Mouse (Mus musculus) midbrain, embryonic 14.5 days (tissue): ENCODE results near the gene Cda. TPM values are rescaled to one million over a fixed set of nuclear protein-coding genes. Genes with fewer than 3 reads are reported as not detected.
A peak's percentile ranks its signal among the peaks of the same experiment; 100 is the strongest.

ENCODE experiments used
- ATAC-seq: fragments of 200-750 bp; cut with Nextera tagmentation; 2 replicates; pipeline ENCODE4 v1.8.0; 2017; ENCODE audit warnings: moderate number of reproducible peaks, moderate library complexity; ENCODE audit not compliant: low FRiP score, low TSS enrichment
- DNase-seq: peaks from one replicate; pipeline ENCODE4 v3.0.0-alpha.2; 2015
- H3K27ac ChIP-seq: fragments of 300-500 bp; sonication (generic); replicated peaks from 2 replicates; pipeline ENCODE4 v1.5.1; 2014; ENCODE audit warnings: mild to moderate bottlenecking, low read depth, low read length, moderate library complexity
- H3K27me3 ChIP-seq: fragments of 300-500 bp; sonication (generic); 2 replicates; pipeline ENCODE4 v1.6.1; 2014; ENCODE audit warnings: low read length, control low read depth, mixed read lengths; ENCODE audit not compliant: control insufficient read depth, insufficient read depth
- H3K36me3 ChIP-seq: fragments of 300-500 bp; sonication (generic); 2 replicates; pipeline ENCODE4 v1.6.1; 2014; ENCODE audit warnings: low read length, control low read depth; ENCODE audit not compliant: control insufficient read depth, insufficient read depth
- H3K4me1 ChIP-seq: fragments of 300-500 bp; sonication (generic); 2 replicates; pipeline ENCODE4 v1.6.1; 2014; ENCODE audit warnings: mild to moderate bottlenecking, antibody characterized with exemption, low read length, control low read depth; ENCODE audit not compliant: control insufficient read depth, insufficient read depth
- H3K4me2 ChIP-seq: fragments of 300-500 bp; sonication (generic); 2 replicates; pipeline ENCODE4 v1.6.1; 2014; ENCODE audit warnings: mild to moderate bottlenecking, low read length, moderate library complexity
- H3K4me3 ChIP-seq: fragments of 300-500 bp; sonication (generic); replicated peaks from 2 replicates; pipeline ENCODE4 v1.5.1; 2014; ENCODE audit warnings: low read depth, low read length
- H3K9ac ChIP-seq: fragments of 300-500 bp; sonication (generic); replicated peaks from 2 replicates; pipeline ENCODE4 v1.6.1; 2014; ENCODE audit warnings: mild to moderate bottlenecking, low read length, moderate library complexity
- H3K9me3 ChIP-seq: fragments of 300-500 bp; sonication (generic); 2 replicates; pipeline ENCODE4 v1.6.1; 2016; ENCODE audit warnings: low read length, control low read depth, mixed read lengths; ENCODE audit not compliant: control insufficient read depth
- WGBS: fragments of 180-500 bp; shearing (Covaris S2); extraction: QIAGEN DNeasy Blood & Tissue Kit; methylation state at CpG from one replicate; pipeline ENCODE4 v1.1.7; 2014; 5-methylcytosine and 5-hydroxymethylcytosine counted together
- polyA plus RNA-seq: library from polyadenylated mRNA; unstranded; fragments of >200 nt; fragmentation: Nextera tagmentation; extraction: Ambion mirVana; gene quantifications from 2 replicates; pipeline ENCODE4 v1.2.1, GENCODE M21; 2014

Cda gene
- polyA plus RNA-seq, 1 experiment from 2014 or later, result 2.4 TPM

DNA sequence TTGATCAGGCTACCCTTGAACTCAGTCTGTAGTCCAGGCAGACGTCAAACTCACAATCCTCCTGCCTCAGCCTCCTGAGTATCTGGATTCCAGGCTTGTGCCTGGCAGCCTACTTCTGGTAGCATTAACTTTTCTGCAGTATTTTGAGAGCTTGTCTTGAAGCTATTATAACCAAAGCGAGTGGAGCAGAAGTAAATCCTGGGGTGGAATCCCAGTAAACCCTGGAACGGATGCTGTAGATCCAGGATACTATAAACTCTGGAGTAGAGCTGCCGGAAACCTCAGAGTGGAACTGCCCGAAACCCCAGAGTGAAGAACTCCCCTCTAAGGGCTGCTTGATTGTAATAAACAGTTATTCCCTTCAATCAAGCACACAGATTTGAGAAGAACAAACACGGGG lies 9.7 kb upstream of the Cda start:
- ATAC-seq (no peak), DNase-seq (peak; percentile 74)
- Histone ChIP-seq H3K27ac (no peak overlapping the region), H3K27me3 (no peaks in the 10 kb centered on the region), H3K4me1 (peaks cover 13% of the 10 kb centered on the region), H3K4me3 (no peak overlapping the region), H3K36me3 (no peaks in the 10 kb centered on the region), H3K9me3 (no peaks in the 10 kb centered on the region), H3K4me2 (no peak overlapping the region), H3K9ac (no peak overlapping the region)
- WGBS, result 48% methylated on average over 6 of the region's 6 CpGs

DNA sequence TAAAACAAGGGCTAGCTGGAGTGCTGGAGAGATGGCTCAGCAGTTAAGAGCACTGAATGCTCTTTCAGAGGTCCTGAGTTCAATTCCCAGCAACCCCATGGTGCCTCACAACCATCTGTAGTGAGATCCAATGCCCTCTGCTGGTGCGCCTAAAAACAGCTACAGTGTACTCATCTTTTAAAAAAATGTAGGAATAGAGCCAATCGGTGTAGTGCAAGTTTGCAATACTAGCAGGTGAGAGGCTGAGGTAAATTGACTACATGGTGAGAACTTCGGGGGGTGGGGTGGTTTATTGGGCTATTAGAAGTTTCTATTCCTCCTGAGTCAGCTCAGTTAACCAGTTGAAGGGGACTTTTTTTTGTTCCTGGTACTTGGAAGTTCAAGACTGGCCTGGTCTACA lies 7.3 kb upstream of the Cda start:
- peaks cover 10% of the 10 kb centered on the region for H3K4me1 ChIP-seq
- H3K36me3 ChIP-seq, result no peaks in the 10 kb centered on the region
- no peak overlapping the region for H3K27ac ChIP-seq
- H3K4me3 ChIP-seq, result no peak overlapping the region
- DNase-seq (no peak), ATAC-seq (no peak)
- no peaks in the 10 kb centered on the region for H3K9me3 ChIP-seq
- H3K27me3 ChIP-seq, result no peaks in the 10 kb centered on the region
- no peak overlapping the region for H3K4me2 ChIP-seq
- WGBS, result 84% methylated on average over 3 of the region's 3 CpGs
- H3K9ac ChIP-seq, result no peak overlapping the region

DNA sequence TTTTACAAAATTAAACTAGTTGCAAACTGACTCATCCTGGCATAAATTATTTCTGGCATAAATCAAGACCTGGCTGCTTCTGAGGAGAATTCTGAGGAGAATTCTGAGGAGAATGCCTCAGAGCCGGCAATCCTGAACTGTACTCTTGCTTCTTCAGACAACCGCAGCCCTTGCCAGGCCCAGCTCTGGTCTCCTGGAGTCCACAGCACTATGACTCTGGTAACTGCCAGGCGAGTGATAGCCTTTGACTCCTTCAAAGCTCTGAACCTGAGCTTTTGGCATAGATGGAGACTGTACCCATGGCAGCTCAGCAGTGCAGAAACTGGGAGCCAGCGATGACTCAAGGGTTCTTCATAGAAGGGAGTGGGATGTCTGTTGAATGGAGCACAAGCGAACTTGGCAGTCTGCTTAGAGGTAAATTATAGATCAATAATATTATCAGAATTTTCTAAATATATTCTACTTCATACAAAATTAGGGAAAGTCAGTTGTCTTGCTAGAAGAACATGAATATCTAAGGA lies 3.3 kb upstream of the Cda start:
- no peak overlapping the region for H3K4me2 ChIP-seq
- H3K9me3 ChIP-seq, result no peaks in the 10 kb centered on the region
- H3K4me1 ChIP-seq, result peaks cover 7% of the 10 kb centered on the region; the same call in 1 of the 2 replicates
- peaks cover 13% of the 10 kb centered on the region; the same call in 1 of the 2 replicates for H3K27me3 ChIP-seq
- no peaks in the 10 kb centered on the region for H3K36me3 ChIP-seq
- no peak for DNase-seq
- 82% methylated on average over 5 of the region's 5 CpGs for WGBS
- ATAC-seq, result no peak
- no peak overlapping the region for H3K27ac ChIP-seq
- H3K4me3 ChIP-seq, result no peak overlapping the region
- H3K9ac ChIP-seq, result no peak overlapping the region

DNA sequence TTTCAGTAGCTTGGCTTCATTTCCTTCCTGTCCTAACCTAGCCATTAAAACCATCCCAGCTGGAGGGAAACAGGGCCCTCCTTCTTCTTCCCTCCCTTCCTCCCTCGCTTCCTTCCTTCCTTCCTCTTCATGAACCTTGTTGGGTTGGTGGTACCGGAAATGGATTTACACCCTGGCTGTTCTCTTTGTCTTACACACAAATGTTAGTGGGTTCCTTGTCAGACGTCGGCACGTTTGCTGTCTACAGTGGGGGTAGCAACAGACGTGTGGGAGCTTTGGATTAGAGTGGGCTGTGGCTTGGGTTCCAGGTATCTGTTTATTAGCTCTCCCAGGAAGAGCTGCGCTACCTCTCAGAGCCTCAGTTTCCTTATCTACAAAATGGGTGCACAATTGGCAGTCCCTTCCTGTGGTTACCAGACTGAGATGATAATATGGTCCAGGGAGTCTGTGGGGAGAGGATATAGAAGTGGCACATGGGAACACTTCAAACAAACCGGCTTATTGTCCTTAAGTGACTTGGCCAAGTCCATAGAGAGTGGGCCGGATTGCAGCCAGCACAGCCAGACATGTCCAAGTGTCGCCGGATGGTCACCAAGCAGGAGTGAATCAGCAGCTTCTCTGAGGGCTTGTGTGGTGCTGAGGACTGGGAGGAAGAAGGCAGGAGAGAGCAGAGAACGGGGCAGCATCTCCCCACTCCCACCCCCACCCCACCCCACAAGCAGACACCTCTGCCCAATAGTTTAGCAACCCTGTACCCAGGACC lies 887 bp upstream of the Cda start:
- peaks cover 7% of the 10 kb centered on the region; the same call in 1 of the 2 replicates for H3K4me1 ChIP-seq
- no peaks in the 10 kb centered on the region for H3K9me3 ChIP-seq
- H3K27me3 ChIP-seq, result peaks cover 13% of the 10 kb centered on the region; the same call in 1 of the 2 replicates
- no peak overlapping the region for H3K4me3 ChIP-seq
- H3K9ac ChIP-seq, result no peak overlapping the region
- DNase-seq, result no peak
- no peak overlapping the region for H3K27ac ChIP-seq
- 86% methylated on average over 12 of the region's 12 CpGs for WGBS
- H3K36me3 ChIP-seq, result no peaks in the 10 kb centered on the region
- ATAC-seq, result no peak
- no peak overlapping the region; the same call in 1 of the 2 replicates for H3K4me2 ChIP-seq

DNA sequence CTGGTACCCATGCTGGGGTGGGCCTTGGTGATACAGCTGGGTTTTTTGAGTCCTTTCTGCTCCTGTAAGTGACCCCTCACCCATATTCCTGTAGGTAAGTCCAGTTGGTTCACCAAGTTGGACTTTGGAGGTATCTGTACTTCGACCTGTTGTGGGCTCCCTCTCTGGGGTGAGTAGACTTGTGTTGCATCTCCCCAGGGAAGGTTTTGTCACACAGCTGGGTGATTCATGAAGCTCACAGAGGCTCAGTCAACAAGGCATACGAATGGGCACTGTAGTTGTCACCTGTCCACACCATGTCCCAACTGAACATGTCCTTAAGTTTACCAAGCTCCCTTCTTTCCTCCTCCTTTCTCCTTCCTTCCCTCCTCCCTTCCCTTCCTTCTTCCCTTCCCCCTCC lies 1.2 kb downstream of the Cda start:
- H3K4me3 ChIP-seq, result no peak overlapping the region
- no peak for ATAC-seq
- H3K4me2 ChIP-seq, result no peak overlapping the region
- 76% methylated on average over 2 of the region's 2 CpGs for WGBS
- H3K36me3 ChIP-seq, result no peaks in the 10 kb centered on the region
- H3K27ac ChIP-seq, result no peak overlapping the region
- peaks cover 13% of the 10 kb centered on the region; the same call in 1 of the 2 replicates for H3K27me3 ChIP-seq
- no peaks in the 10 kb centered on the region for H3K9me3 ChIP-seq
- DNase-seq, result no peak
- peaks cover 10% of the 10 kb centered on the region; the same call in 1 of the 2 replicates for H3K4me1 ChIP-seq
- no peak overlapping the region for H3K9ac ChIP-seq

DNA sequence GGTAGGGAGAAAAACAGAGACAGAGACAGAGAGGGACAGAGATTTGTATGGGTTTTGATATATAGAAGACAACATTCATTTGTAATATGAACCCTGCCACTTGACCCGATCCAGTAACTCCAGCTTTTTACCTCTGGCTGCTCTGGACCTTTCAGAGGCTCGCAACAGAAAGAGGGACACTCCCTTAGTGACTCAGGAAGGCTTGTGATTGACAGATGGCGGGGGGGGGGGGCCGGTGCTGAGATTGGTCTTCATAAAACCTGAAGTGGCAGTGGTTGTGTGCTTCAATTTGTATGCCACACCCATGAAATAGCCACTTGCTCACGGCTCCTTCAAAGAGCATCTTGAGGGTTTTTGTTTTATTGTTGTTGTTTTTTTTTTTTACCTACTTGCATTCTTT lies 4.3 kb downstream of the Cda start:
- WGBS, result 64% methylated on average over 5 of the region's 5 CpGs

DNA sequence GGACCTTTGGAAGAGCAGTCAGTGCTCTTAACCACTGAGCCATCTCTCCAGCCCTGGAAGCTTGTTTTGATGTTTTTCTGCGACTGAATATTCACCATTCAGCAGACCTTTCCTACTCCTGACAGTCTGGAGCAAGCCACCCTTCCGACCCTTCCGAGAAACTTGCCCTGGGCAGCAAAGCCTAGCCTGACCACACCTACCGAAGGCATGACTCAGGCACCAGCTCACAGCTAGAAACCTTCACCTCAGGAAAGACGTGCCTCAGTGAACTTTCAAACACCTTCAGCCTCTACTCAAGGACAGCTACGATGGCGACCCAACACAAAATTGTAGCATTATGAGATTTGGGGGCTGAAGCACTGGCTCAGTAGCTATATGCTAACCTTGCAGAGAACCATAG lies 4.9 kb downstream of the Cda start:
- ATAC-seq, result no peak
- 88% methylated on average over 7 of the region's 7 CpGs for WGBS
- no peak overlapping the region for H3K4me2 ChIP-seq

More for the DNA sequence above, 4.3 kb downstream of the Cda start:
- no peak overlapping the region for H3K4me2 ChIP-seq
- H3K36me3 ChIP-seq, result no peaks in the 10 kb centered on the region
- no peak overlapping the region for H3K27ac ChIP-seq
- H3K9me3 ChIP-seq, result no peaks in the 10 kb centered on the region
- H3K9ac ChIP-seq, result no peak overlapping the region
- ATAC-seq (no peak), DNase-seq (no peak)
- H3K27me3 ChIP-seq, result peaks cover 13% of the 10 kb centered on the region; the same call in 1 of the 2 replicates
- peaks cover 15% of the 10 kb centered on the region; the same call in 1 of the 2 replicates for H3K4me1 ChIP-seq
- H3K4me3 ChIP-seq, result no peak overlapping the region

DNA sequence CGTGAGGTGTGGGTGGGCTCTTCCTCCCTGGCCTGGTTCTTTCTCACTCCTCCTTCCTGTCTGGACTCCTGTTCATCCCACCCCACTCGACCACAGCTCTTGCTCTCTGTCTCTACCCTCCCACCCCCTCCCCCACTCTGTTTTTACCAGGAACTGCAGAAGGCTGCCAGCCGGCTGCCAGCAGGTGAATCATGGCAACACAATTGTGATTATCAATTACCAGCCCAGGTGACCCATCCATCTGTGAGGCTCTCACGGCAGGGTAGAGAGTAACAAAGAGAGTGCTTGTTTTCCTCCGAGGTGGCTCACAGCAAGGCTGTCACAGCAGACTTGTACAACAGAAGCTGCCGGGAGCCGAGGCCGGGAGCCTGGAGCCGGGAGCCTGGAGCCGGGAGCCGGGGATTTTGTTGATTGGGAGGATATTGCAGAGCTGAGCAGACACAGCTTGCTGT lies 6.4 kb downstream of the Cda start:
- ATAC-seq, result no peak

More for the DNA sequence above, 4.9 kb downstream of the Cda start:
- peaks cover 11% of the 10 kb centered on the region; the same call in 1 of the 2 replicates for H3K4me1 ChIP-seq
- no peak overlapping the region for H3K27ac ChIP-seq
- H3K27me3 ChIP-seq, result peaks cover 10% of the 10 kb centered on the region; the same call in 1 of the 2 replicates
- H3K36me3 ChIP-seq, result no peaks in the 10 kb centered on the region
- H3K4me3 ChIP-seq, result no peak overlapping the region
- H3K9ac ChIP-seq, result no peak overlapping the region
- H3K9me3 ChIP-seq, result no peaks in the 10 kb centered on the region
- no peak for DNase-seq

More for the DNA sequence above, 6.4 kb downstream of the Cda start:
- peaks cover 7% of the 10 kb centered on the region; the same call in 1 of the 2 replicates for H3K4me1 ChIP-seq
- 5% methylated on average over 11 of the region's 11 CpGs for WGBS
- peak overlapping the region; percentile 26 for H3K4me2 ChIP-seq
- peak overlapping the region; percentile 52 for H3K27ac ChIP-seq
- peak overlapping the region; percentile 29; the same call in 1 of the 2 replicates for H3K9ac ChIP-seq
- peak; percentile 50 for DNase-seq
- H3K4me3 ChIP-seq, result no peak overlapping the region
- no peaks in the 10 kb centered on the region for H3K9me3 ChIP-seq
- no peaks in the 10 kb centered on the region; the same call in 1 of the 2 replicates for H3K27me3 ChIP-seq
- no peaks in the 10 kb centered on the region for H3K36me3 ChIP-seq
